In the genomic region with DNA sequence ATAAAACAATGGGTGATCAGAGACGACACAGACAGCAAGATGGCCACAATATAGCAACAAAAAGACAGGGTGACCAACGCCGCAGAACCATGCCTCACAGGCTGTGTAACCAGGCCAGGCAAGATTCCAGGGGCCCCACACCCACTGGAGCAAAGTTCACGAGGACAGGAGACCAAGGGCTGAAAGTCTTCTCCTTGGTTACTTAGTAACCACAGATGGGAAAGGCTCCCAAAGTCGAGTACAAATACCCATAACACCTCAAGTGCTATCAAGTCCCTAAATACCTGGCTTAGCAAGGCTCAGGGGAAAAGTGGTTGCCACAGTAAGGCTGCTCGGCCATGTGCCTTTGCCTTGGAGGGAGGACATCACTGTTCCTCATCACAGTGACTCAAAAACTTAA, we compare ENCODE assay signal across 15 mouse cellular contexts. TPM values are rescaled to one million over a fixed set of nuclear protein-coding genes. Genes with fewer than 3 reads are reported as not detected.
A peak's percentile ranks its signal among the peaks of the same experiment; 100 is the strongest.
DNase-seq lines count a peak whose midpoint lies in the region; ATAC-seq and TF ChIP-seq lines count a peak whose summit lies in the region.
"Had no signal": no experiment of that assay in that cellular context is flagged by ENCODE, and none has a peak within 500 bp of the region (broad histone marks: within the 10 kb centered on the region; RNA-seq: fewer than 3 reads in every experiment).

No protein-coding gene starts in this region.

- H3K4me3 ChIP-seq in kidney, embryonic 14.5 days (ENCODE audit: low read length): no peak overlapping the region
- H3K4me3 ChIP-seq in liver, embryonic 13.5 days (replicated peaks): no peak overlapping the region
- no peak overlapping the region for H3K4me3 ChIP-seq in forebrain, postnatal 0 days (ENCODE audit: low read depth, low read length)
- H3K4me3 ChIP-seq: embryonic facial prominence, embryonic 12.5 days; heart, embryonic 10.5 days; megakaryocyte, embryonic 14.5 days; neural tube, embryonic 12.5 days had no signal

- WGBS in kidney, embryonic 14.5 days: 61% methylated on average over 6 of the region's 6 CpGs
- WGBS in liver, embryonic 13.5 days (ENCODE audit: insufficient replicate concordance): 58% methylated on average over 6 of the region's 6 CpGs
- WGBS in forebrain, postnatal 0 days: 70% methylated on average over 6 of the region's 6 CpGs

- intact Hi-C loops in gastrocnemius, postnatal 36 days (cut with DNase I): no loop called here

- H3K9ac ChIP-seq in kidney, embryonic 14.5 days (ENCODE audit: low read depth, low read length): no peak overlapping the region
- H3K9ac ChIP-seq in liver, embryonic 13.5 days: no peak overlapping the region
- no peak overlapping the region for H3K9ac ChIP-seq in forebrain, postnatal 0 days
- H3K9ac ChIP-seq: embryonic facial prominence, embryonic 12.5 days; hindbrain, embryonic 14.5 days; neural tube, embryonic 12.5 days had no signal

- H3K4me1 ChIP-seq in kidney, embryonic 14.5 days (ENCODE audit: control insufficient read depth, insufficient read depth, low read length): peaks cover 52% of the 10 kb centered on the region
- peaks cover 81% of the 10 kb centered on the region for H3K4me1 ChIP-seq in liver, embryonic 13.5 days (replicated peaks)
- peaks cover 6% of the 10 kb centered on the region; the same call in 1 of the 2 replicates for H3K4me1 ChIP-seq in forebrain, postnatal 0 days (ENCODE audit: insufficient read depth)

- H3K27ac ChIP-seq in kidney, embryonic 14.5 days (ENCODE audit: low read depth, low read length): 0 out of 2 replicates have a peak overlapping the region, but pooled peaks have one; percentile 30
- peak overlapping the region; percentile 68 for H3K27ac ChIP-seq in liver, embryonic 13.5 days
- H3K27ac ChIP-seq in forebrain, postnatal 0 days (ENCODE audit: low read depth, low read length): no peak overlapping the region
- H3K27ac ChIP-seq: embryonic facial prominence, embryonic 12.5 days; heart, embryonic 10.5 days; hindbrain, embryonic 14.5 days; neural tube, embryonic 12.5 days had no signal

- H3K36me3 ChIP-seq in kidney, embryonic 14.5 days (ENCODE audit: control insufficient read depth, insufficient read depth, low read length): peaks cover 5% of the 10 kb centered on the region
- peaks cover 6% of the 10 kb centered on the region; the same call in 1 of the 2 replicates for H3K36me3 ChIP-seq in liver, embryonic 13.5 days
- H3K36me3 ChIP-seq in forebrain, postnatal 0 days (ENCODE audit: insufficient read depth): no peaks in the 10 kb centered on the region

- no peaks in the 10 kb centered on the region for H3K9me3 ChIP-seq in kidney, embryonic 14.5 days (ENCODE audit: control insufficient read depth, low read length)
- no peaks in the 10 kb centered on the region for H3K9me3 ChIP-seq in liver, embryonic 13.5 days (replicated peaks)
- H3K9me3 ChIP-seq in forebrain, postnatal 0 days (ENCODE audit: low read length): no peaks in the 10 kb centered on the region
- H3K9me3 ChIP-seq: embryonic facial prominence, embryonic 12.5 days; heart, embryonic 10.5 days; megakaryocyte, embryonic 14.5 days; neural tube, embryonic 12.5 days had no signal

- no peak overlapping the region for H3K4me2 ChIP-seq in kidney, embryonic 14.5 days (replicated peaks; ENCODE audit: low read depth, low read length)
- H3K4me2 ChIP-seq in liver, embryonic 13.5 days: peak overlapping the region; percentile 29; the same call in 1 of the 2 replicates
- no peak overlapping the region for H3K4me2 ChIP-seq in forebrain, postnatal 0 days (ENCODE audit: low read depth)
- H3K4me2 ChIP-seq: embryonic facial prominence, embryonic 12.5 days; hindbrain, embryonic 14.5 days; neural tube, embryonic 12.5 days had no signal

- ATAC-seq in kidney, embryonic 14.5 days (ENCODE audit: low FRiP score, low TSS enrichment): no peak
- ATAC-seq in liver, embryonic 13.5 days (ENCODE audit: low read depth): peak; percentile 41
- no peak for ATAC-seq in forebrain, postnatal 0 days
- ATAC-seq: forebrain, embryonic 16.5 days had no signal

- peak; percentile 51 for DNase-seq in adrenal gland, postnatal 14 days
- no peak for DNase-seq in adrenal gland, postnatal 4 days (ENCODE audit: low spot score in 2 of 2)
- no peak for DNase-seq in liver, embryonic 13.5 days
- DNase-seq in lung, postnatal 4 days: peak; percentile 53 to 78
- DNase-seq in ovary, postnatal 10 days (ENCODE audit: low spot score): no peak
- DNase-seq in gastrocnemius, postnatal 36 days: no peak
- DNase-seq in forebrain, postnatal 0 days: no peak
- DNase-seq: cerebellum, adult 8-10 months had no signal

- TF ChIP-seq CTCF in forebrain, postnatal 0 days (IDR thresholded peaks at IDR 0.05; ENCODE audit: low read depth): no peak

- H3K27me3 ChIP-seq in kidney, embryonic 14.5 days (ENCODE audit: control insufficient read depth, insufficient read depth, low read length): no peaks in the 10 kb centered on the region
- H3K27me3 ChIP-seq in liver, embryonic 13.5 days: no peaks in the 10 kb centered on the region
- H3K27me3 ChIP-seq in forebrain, postnatal 0 days (ENCODE audit: insufficient read depth, low read length): no peaks in the 10 kb centered on the region
- H3K27me3 ChIP-seq: embryonic facial prominence, embryonic 12.5 days; megakaryocyte, embryonic 14.5 days; neural tube, embryonic 12.5 days had no signal

RNA-seq across cellular contexts. Expression of gene Ski, which starts 16.5 kb away (rescaled TPM):
- total RNA-seq in adrenal gland, postnatal 14 days (2021): 66.2 and 70.1 TPM in 2 replicates
- 100 to 1,000 TPM; 106 to 111 TPM for total RNA-seq in adrenal gland, postnatal 4 days (2021)
- 24.0 and 24.5 TPM in 2 replicates for polyA plus RNA-seq in kidney, embryonic 14.5 days (2014; fragmentation: Nextera tagmentation; extraction: Ambion mirVana)
- polyA plus RNA-seq in liver, embryonic 13.5 days (2015; fragmentation: Nextera tagmentation; extraction: Ambion mirVana): 2.2 and 2.4 TPM in 2 replicates
- total RNA-seq in gastrocnemius, postnatal 36 days (2021): 10 to 100 TPM; 28.7 to 30.2 TPM
- total RNA-seq in forebrain, postnatal 0 days (2014; rRNA removed): 66.9 and 68.7 TPM in 2 replicates
- 11.7 and 12.2 TPM in 2 replicates for polyA plus RNA-seq in forebrain, postnatal 0 days (2015; fragmentation: Nextera tagmentation; extraction: Ambion mirVana)

RNA-seq across cellular contexts. Expression of gene Faap20, which starts 43.7 kb away (rescaled TPM):
- 39.4 and 43.1 TPM in 2 replicates for total RNA-seq in adrenal gland, postnatal 14 days (2021)
- total RNA-seq in adrenal gland, postnatal 4 days (2021): 10 to 100 TPM; 54.9 to 56.3 TPM
- polyA plus RNA-seq in kidney, embryonic 14.5 days (2014; fragmentation: Nextera tagmentation; extraction: Ambion mirVana): 63.4 and 73.8 TPM in 2 replicates
- 23.4 and 23.6 TPM in 2 replicates for polyA plus RNA-seq in liver, embryonic 13.5 days (2015; fragmentation: Nextera tagmentation; extraction: Ambion mirVana)
- total RNA-seq in gastrocnemius, postnatal 36 days (2021): 1 to 10 TPM; 3.1 to 4.7 TPM
- 48.7 and 51.8 TPM in 2 replicates for total RNA-seq in forebrain, postnatal 0 days (2014; rRNA removed)
- polyA plus RNA-seq in forebrain, postnatal 0 days (2015; fragmentation: Nextera tagmentation; extraction: Ambion mirVana): 59.9 and 60.7 TPM in 2 replicates

Comparison
In these comparisons a context has a peak if more than half of its experiments do, and no peak if none do; other contexts are left out.
1. DNase-seq: peak in adrenal gland, postnatal 14 days (single experiment) and lung, postnatal 4 days (2 of 2); none in adrenal gland, postnatal 4 days (0 of 2), liver, embryonic 13.5 days (single experiment), ovary, postnatal 10 days (single experiment), gastrocnemius, postnatal 36 days (0 of 2) and forebrain, postnatal 0 days (single experiment).